Mouse (Mus musculus) intestine, embryonic 16.5 days (tissue): ENCODE results near the gene Piezo1. TPM values are rescaled to one million over a fixed set of nuclear protein-coding genes. Genes with fewer than 3 reads are reported as not detected.
A peak's percentile ranks its signal among the peaks of the same experiment; 100 is the strongest.

Experiments used
- ATAC-seq: fragments of 200-750 bp; cut with Nextera tagmentation; 2 replicates; pipeline ENCODE4 v1.8.0; 2017; ENCODE audit warnings: moderate TSS enrichment, moderate library complexity
- H3K27ac ChIP-seq: fragments of 300-500 bp; sonication (generic); 2 replicates; pipeline ENCODE4 v1.5.1; 2014; ENCODE audit warnings: mild to moderate bottlenecking, low read length
- H3K27me3 ChIP-seq: fragments of 300-500 bp; sonication (generic); replicated peaks from 2 replicates; pipeline ENCODE4 v1.6.1; 2014; ENCODE audit warnings: low read length, control low read depth, mixed read lengths; ENCODE audit not compliant: control insufficient read depth, insufficient read depth
- H3K36me3 ChIP-seq: fragments of 300-500 bp; sonication (generic); 2 replicates; pipeline ENCODE4 v1.6.1; 2014; ENCODE audit warnings: low read length, control low read depth; ENCODE audit not compliant: control insufficient read depth, insufficient read depth
- H3K4me1 ChIP-seq: fragments of 300-500 bp; sonication (generic); 2 replicates; pipeline ENCODE4 v1.6.1; 2014; ENCODE audit warnings: low read length, control low read depth, mixed read lengths; ENCODE audit not compliant: control insufficient read depth, insufficient read depth
- H3K4me2 ChIP-seq: fragments of 300-500 bp; sonication (generic); 2 replicates; pipeline ENCODE4 v1.6.1; 2014; ENCODE audit warnings: low read depth, low read length, control low read depth
- H3K4me3 ChIP-seq: fragments of 300-500 bp; sonication (generic); 2 replicates; pipeline ENCODE4 v1.5.1; 2014; ENCODE audit warnings: mild to moderate bottlenecking, low read length
- H3K9ac ChIP-seq: fragments of 300-500 bp; sonication (generic); 2 replicates; pipeline ENCODE4 v1.6.1; 2014; ENCODE audit warnings: low read depth, low read length
- H3K9me3 ChIP-seq: fragments of 300-500 bp; sonication (generic); 2 replicates; pipeline ENCODE4 v1.6.1; 2016; ENCODE audit warnings: low read length, control low read depth; ENCODE audit not compliant: control insufficient read depth
- WGBS: fragments of 180-500 bp; shearing (Covaris S2); extraction: QIAGEN DNeasy Blood & Tissue Kit; methylation state at CpG from one replicate; pipeline ENCODE4 v1.1.7; 2014; 5-methylcytosine and 5-hydroxymethylcytosine counted together
- polyA plus RNA-seq: library from polyadenylated mRNA; unstranded; fragments of >200 nt; fragmentation: Nextera tagmentation; extraction: Ambion mirVana; gene quantifications from 2 replicates; pipeline ENCODE4 v1.2.1, GENCODE M21; 2015

Gene Piezo1
- polyA plus RNA-seq, 1 experiment from 2014 or later = 11.3 TPM

DNA sequence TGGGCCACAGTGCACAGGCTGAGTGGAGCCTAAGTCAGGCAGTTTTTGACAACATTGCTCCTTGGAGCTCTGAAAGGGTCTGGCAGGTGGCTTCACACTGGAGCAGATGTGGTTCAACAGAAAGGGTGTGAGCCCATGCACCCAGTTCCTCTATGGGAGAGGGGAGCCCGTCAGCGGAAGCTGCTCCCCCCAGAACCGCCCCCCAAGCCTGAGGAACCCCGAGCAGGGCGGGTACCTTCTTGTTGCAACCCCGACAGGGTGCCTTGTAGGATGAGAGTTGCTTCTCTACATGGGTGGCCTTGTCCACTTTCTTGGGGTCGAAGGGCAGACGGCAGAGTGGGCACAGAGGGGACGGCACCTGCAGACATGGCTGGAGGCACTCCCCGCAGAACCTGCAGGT, 81.2 kb downstream of the Piezo1 start:
- no peak overlapping the region for H3K4me3 ChIP-seq
- H3K27me3 ChIP-seq = no peaks in the 10 kb centered on the region
- WGBS = 88% methylated on average over 10 of the region's 10 CpGs
- no peak overlapping the region for H3K9ac ChIP-seq
- H3K36me3 ChIP-seq = peaks cover 11% of the 10 kb centered on the region
- ATAC-seq = no peak
- no peak overlapping the region for H3K27ac ChIP-seq
- H3K4me2 ChIP-seq = no peak overlapping the region
- H3K4me1 ChIP-seq = peaks cover 7% of the 10 kb centered on the region
- H3K9me3 ChIP-seq = no peaks in the 10 kb centered on the region

DNA sequence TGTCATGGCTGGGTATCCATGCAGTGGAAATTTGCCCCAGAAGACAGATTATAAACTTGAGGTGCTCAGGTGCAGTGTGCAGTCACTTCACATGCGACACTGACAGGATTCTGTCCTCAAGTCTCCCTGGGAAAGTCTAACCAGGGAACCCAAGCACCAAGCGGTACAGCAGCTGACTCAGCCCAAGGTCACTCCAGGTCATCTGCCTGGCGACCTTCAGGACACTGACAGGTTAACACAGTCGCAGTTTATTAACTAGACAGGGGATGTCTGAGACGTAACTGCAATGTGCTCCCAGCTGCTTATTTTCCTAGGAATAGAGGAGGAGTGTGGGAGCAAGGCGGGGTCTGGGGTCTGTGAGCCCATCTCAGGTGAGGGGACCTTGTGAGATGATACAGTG, 81.7 kb downstream of the Piezo1 start:
- Histone ChIP-seq H3K4me1 (peaks cover 1% of the 10 kb centered on the region), H3K4me2 (no peak overlapping the region), H3K9me3 (no peaks in the 10 kb centered on the region), H3K9ac (no peak overlapping the region), H3K27me3 (no peaks in the 10 kb centered on the region), H3K27ac (no peak overlapping the region), H3K4me3 (no peak overlapping the region), H3K36me3 (peaks cover 11% of the 10 kb centered on the region)
- WGBS = 71% methylated on average over 6 of the region's 6 CpGs
- ATAC-seq = no peak

DNA sequence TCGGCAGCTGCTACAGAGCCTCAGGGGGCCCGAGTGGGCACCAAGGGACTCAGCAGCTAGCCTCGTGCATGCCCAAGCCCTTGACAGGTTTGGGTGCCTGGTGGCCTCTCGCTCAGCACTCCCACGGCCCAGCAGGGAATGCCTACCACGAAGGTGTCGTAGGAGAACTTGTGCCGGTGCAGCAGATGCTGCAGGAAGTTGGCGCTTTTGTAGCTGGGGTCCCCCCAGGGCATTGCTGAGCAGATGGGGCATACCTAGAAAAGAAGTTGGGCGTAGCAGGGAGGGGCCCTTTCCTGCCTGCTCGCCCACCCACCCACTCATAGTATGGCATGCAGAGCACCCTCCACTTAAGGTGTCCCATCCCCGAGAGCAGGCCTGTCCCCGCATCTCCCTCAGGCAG, 83.3 kb downstream of the Piezo1 start:
- Histone ChIP-seq H3K4me3 (no peak overlapping the region), H3K36me3 (peaks cover 11% of the 10 kb centered on the region), H3K9me3 (no peaks in the 10 kb centered on the region), H3K4me1 (0 out of 2 replicates have a peak, but pooled peaks cover 8% of the 10 kb centered on the region), H3K9ac (no peak overlapping the region), H3K4me2 (no peak overlapping the region), H3K27ac (no peak overlapping the region), H3K27me3 (no peaks in the 10 kb centered on the region)
- no peak for ATAC-seq
- WGBS = 86% methylated on average over 13 of the region's 13 CpGs

DNA sequence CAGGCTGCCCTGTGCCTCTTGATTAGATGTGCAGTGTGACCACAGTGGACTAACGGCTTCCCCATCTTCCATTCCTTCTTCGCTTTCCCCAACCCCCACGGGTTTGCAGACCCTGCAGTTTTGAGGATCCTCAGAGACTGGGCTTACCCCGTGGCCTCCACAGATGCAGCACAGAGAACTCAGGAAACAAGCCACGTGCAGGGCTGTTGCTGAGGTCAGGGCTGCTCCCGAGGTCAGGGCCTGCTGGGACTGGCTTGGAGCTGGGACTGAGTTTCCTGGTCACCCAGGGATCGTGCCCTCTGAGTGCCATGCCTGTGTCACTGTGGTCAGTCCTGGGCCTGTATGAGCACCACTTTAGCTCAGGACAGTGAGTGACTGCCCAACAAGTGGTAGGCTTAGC, 86.1 kb downstream of the Piezo1 start:
- no peak for ATAC-seq
- Histone ChIP-seq H3K4me2 (no peak overlapping the region), H3K9me3 (no peaks in the 10 kb centered on the region), H3K27ac (no peak overlapping the region), H3K36me3 (peaks cover 11% of the 10 kb centered on the region), H3K4me3 (no peak overlapping the region), H3K27me3 (peaks cover 5% of the 10 kb centered on the region; the same call in 1 of the 2 replicates), H3K9ac (no peak overlapping the region), H3K4me1 (peaks cover 14% of the 10 kb centered on the region; the same call in 1 of the 2 replicates)
- WGBS = 67% methylated on average over 7 of the region's 7 CpGs

DNA sequence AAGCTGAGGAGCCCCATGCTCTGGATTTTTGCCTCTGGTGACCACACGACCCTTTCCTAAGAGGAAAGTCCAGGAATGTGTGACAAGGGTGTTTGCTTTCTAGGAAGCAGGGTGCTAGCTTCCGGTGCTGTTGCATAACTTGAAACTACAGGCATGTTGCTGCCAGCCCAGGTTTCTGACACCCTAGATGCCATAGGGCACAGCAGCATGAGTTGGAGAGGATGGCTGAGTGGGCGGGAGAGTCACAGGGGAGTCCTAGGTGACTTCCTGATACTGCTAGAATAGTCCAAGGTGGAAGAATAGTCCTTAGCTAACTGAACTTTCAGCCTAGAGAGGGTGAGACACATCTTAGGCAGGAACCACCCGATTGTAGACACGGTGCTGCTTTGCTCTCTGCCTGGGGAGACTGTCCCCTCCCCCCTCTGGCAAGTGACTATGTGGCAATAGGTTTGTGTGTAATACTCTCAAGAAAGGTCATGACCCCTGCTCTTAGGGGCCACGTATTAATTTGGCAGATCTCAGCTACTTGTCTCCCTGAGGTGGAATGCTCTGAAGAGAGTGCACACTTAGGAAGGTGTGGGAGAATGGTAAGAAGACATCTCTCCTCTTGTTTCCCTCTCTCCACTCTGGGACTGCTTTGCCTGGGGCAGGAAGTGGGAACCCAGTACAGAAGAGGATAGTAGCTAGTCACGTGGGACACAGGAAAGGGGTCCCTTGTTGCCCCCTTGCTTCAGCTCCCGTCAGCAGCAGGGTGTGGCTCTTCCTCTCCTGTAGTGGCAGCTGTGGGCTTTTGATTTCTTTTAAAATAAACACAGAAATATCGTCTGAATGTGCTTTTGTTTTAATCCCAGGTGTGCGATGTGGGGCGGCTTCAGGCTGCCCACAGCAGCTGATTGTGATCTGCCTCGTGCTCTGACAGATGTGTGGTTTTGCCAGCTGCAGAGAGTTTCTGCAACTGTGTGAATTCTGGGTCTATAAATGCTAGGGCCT, 87.2 kb downstream of the Piezo1 start:
- WGBS = 44% methylated on average over 12 of the region's 12 CpGs
- Histone ChIP-seq H3K27me3 (peaks cover 11% of the 10 kb centered on the region; the same call in 1 of the 2 replicates), H3K27ac (no peak overlapping the region), H3K4me1 (peaks cover 14% of the 10 kb centered on the region; the same call in 1 of the 2 replicates), H3K9ac (peak overlapping the region; percentile 9; the same call in 1 of the 2 replicates), H3K9me3 (no peaks in the 10 kb centered on the region), H3K36me3 (peaks cover 11% of the 10 kb centered on the region), H3K4me2 (no peak overlapping the region), H3K4me3 (no peak overlapping the region)
- peak; percentile 17; the same call in 1 of the 2 replicates for ATAC-seq

DNA sequence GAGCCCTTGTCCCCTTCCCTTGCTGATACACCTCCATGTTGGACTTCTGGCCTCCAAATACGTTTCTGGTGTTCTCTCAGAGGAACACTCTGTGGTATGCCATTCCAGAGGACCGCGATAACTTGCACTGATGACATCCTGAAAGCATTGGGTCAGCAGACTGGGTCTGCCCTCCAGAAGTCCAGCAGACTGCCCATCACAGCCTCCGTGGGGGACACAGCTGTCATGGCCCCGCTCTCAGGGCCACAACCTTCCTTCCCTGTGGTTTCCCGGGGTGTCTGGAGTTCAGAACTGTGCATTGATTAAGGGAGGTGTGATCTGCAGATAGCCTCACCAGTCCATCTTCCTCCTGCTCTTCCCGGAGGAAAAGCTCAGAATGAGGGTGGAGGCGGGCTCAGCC, 88.6 kb downstream of the Piezo1 start:
- H3K4me1 ChIP-seq = peaks cover 14% of the 10 kb centered on the region; the same call in 1 of the 2 replicates
- 76% methylated on average over 8 of the region's 8 CpGs for WGBS
- peaks cover 11% of the 10 kb centered on the region; the same call in 1 of the 2 replicates for H3K27me3 ChIP-seq
- H3K4me3 ChIP-seq = no peak overlapping the region
- ATAC-seq = no peak
- H3K36me3 ChIP-seq = peaks cover 6% of the 10 kb centered on the region
- no peak overlapping the region for H3K27ac ChIP-seq
- no peaks in the 10 kb centered on the region for H3K9me3 ChIP-seq
- H3K9ac ChIP-seq = no peak overlapping the region
- H3K4me2 ChIP-seq = no peak overlapping the region

DNA sequence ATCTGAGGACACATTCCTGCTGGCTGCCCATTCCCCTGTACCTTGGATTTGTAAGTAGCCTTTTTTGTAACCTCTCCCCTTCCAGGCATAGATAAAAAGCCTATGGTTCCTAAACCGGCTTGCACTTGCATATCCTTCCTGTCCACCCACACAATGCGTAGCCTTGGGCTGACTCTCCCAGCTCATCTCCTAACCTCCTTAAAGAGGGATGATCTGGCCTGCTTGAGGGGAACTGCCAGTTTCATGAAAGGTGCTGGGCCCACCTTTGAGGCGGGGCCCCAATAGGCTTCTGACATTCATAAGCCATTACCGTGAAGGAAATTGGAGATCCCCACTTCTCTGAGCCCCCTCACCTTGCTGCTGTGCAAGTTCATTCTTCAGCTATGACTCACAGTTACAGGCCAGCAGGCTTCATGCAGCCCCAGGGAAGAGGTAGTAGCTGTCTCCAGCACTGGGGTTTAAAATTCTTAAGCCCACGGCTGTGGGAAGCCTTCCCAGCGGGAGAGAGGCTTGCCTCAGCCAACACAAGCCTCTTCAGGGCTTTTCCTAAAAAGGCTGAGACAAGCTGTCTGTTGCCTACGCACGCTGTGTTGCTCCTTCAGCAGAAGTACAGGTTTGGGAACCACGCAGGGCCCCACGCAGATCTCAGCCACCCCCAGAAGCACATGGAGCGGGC, 89.5 kb downstream of the Piezo1 start:
- no peak overlapping the region for H3K4me3 ChIP-seq
- no peak overlapping the region for H3K27ac ChIP-seq
- H3K4me1 ChIP-seq = peaks cover 14% of the 10 kb centered on the region; the same call in 1 of the 2 replicates
- no peaks in the 10 kb centered on the region for H3K9me3 ChIP-seq
- no peak overlapping the region for H3K4me2 ChIP-seq
- peaks cover 11% of the 10 kb centered on the region; the same call in 1 of the 2 replicates for H3K27me3 ChIP-seq
- 71% methylated on average over 11 of the region's 11 CpGs for WGBS
- H3K9ac ChIP-seq = no peak overlapping the region
- no peak for ATAC-seq
- peaks cover 3% of the 10 kb centered on the region for H3K36me3 ChIP-seq

DNA sequence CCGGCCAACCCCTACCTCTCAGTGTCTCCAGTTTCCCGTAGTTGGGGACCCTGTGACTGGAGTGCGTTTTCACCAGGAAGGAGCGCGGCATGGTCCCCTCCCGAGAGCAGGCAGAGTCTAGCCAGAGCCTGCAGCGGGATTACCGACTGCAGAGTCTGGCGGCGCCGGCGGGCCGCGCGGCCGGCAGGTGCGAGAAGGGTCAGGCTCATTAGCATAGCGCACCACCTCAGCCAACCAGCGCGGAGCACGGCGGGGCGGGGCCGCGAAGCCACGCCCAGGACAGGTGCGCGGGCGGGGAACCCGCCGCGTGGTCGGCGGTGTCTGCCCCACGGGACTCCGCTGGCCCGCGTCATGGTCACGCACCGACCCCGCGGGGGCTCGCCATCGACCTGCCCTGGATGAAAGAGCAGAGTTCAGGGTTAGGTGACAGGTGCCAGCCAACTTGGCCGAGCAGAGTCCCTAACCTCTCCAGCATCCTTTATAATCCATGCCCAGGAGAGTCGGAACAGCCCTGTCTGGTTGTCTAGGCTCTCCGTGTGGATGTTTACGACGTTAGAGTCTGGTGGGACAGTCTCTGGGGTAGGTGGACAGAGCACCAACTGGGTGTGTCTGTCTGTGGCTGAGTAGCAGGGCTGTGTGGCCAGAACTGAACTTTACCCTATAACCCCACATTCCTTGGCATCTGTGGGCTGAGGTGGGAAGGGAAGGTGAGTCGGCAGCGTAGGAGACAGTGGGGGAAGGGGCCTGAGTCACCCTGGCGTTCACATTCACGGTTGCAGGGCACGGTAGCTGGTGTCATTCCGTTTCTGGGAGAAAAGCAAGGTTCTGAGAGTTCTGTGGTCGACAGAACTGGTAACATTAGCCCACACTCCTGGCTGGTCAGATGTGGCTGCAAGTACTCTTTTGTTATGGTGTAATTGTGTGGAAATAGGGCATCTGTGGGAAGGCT, 90.3 kb downstream of the Piezo1 start, which contains the start of gene Snai3:
Gene Snai3 (minus strand): TSS at position 210 of the 949 bp plus-strand sequence.
- no peaks in the 10 kb centered on the region for H3K9me3 ChIP-seq
- peaks cover 14% of the 10 kb centered on the region; the same call in 1 of the 2 replicates for H3K4me1 ChIP-seq
- peak within 1 kb of the TSS; percentile 68 for H3K4me2 ChIP-seq
- H3K9ac ChIP-seq = peak within 1 kb of the TSS; percentile 63
- H3K36me3 ChIP-seq = peaks cover 3% of the 10 kb centered on the region
- 2% methylated on average over 56 of the region's 56 CpGs for WGBS
- H3K27me3 ChIP-seq = peaks cover 11% of the 10 kb centered on the region; the same call in 1 of the 2 replicates
- peak; percentile 96 for ATAC-seq
- peak within 1 kb of the TSS; percentile 41 for H3K4me3 ChIP-seq
- H3K27ac ChIP-seq = no peak within 1 kb of the TSS
